Mouse (Mus musculus): ENCODE measurements around the gene Irf3. TPM values are rescaled to one million over a fixed set of nuclear protein-coding genes. Genes with fewer than 3 reads are reported as not detected.

The Irf3 gene
- 75.3 and 86.0 TPM in 2 replicates for polyA plus RNA-seq (2014; fragmentation: Nextera tagmentation; extraction: Ambion mirVana)

- under 1% methylated on average over 43 of the region's 43 CpGs for WGBS
- DNase-seq (ENCODE audit: low spot score) (peak; percentile 94), ATAC-seq (replicated peaks; ENCODE audit: low FRiP score) (peak; percentile 90)
- Histone ChIP-seq H3K4me3 (ENCODE audit: low read depth, low read length) (peak within 1 kb of the TSS; percentile 66), H3K36me3 (ENCODE audit: control insufficient read depth, insufficient read depth, low read length) (peaks cover 11% of the 10 kb centered on the region), H3K9ac (ENCODE audit: low read length) (peak within 1 kb of the TSS; percentile 61), H3K27ac (ENCODE audit: low read depth, low read length) (peak within 1 kb of the TSS; percentile 57; the same call in 1 of the 2 replicates), H3K4me2 (ENCODE audit: low read depth, low read length, severe bottlenecking) (peak within 1 kb of the TSS; percentile 67), H3K9me3 (ENCODE audit: control insufficient read depth, low read length) (no peaks in the 10 kb centered on the region), H3K4me1 (replicated peaks; ENCODE audit: control insufficient read depth, insufficient read depth, low read length) (peaks cover 9% of the 10 kb centered on the region), H3K27me3 (ENCODE audit: control insufficient read depth, insufficient read depth, low read length) (no peaks in the 10 kb centered on the region)
Measured at GRCm38 (mm10) chr7:44997231-44997939, at the start of gene Irf3. Irf3 (plus strand) TSS chr7:44997648.

GRCm38 (mm10) chr7:44949922-44950321 is 47.5 kb upstream of the Irf3 start:
- Histone ChIP-seq H3K9ac (ENCODE audit: low read length) (no peak overlapping the region), H3K4me2 (ENCODE audit: low read depth, low read length, severe bottlenecking) (no peak overlapping the region), H3K36me3 (ENCODE audit: control insufficient read depth, insufficient read depth, low read length) (no peaks in the 10 kb centered on the region), H3K4me1 (replicated peaks; ENCODE audit: control insufficient read depth, insufficient read depth, low read length) (peaks cover 10% of the 10 kb centered on the region), H3K27me3 (ENCODE audit: control insufficient read depth, insufficient read depth, low read length) (peaks cover 13% of the 10 kb centered on the region), H3K4me3 (ENCODE audit: low read depth, low read length) (no peak overlapping the region), H3K27ac (ENCODE audit: low read depth, low read length) (no peak overlapping the region), H3K9me3 (ENCODE audit: control insufficient read depth, low read length) (no peaks in the 10 kb centered on the region)
- ATAC-seq (replicated peaks; ENCODE audit: low FRiP score): no peak
- no peak for DNase-seq (ENCODE audit: low spot score)
- WGBS: 77% methylated on average over 6 of the region's 6 CpGs

GRCm38 (mm10) chr7:44951960-44952359 is 45.5 kb upstream of the Irf3 start:
- peaks cover 13% of the 10 kb centered on the region for H3K27me3 ChIP-seq (ENCODE audit: control insufficient read depth, insufficient read depth, low read length)
- peak overlapping the region; percentile 63; the same call in 1 of the 2 replicates for H3K9ac ChIP-seq (ENCODE audit: low read length)
- peak overlapping the region; percentile 41 for H3K4me3 ChIP-seq (ENCODE audit: low read depth, low read length)
- H3K4me2 ChIP-seq (ENCODE audit: low read depth, low read length, severe bottlenecking): peak overlapping the region; percentile 94
- peak; percentile 75 for DNase-seq (ENCODE audit: low spot score)
- ATAC-seq (replicated peaks; ENCODE audit: low FRiP score): peak; percentile 55
- no peaks in the 10 kb centered on the region for H3K36me3 ChIP-seq (ENCODE audit: control insufficient read depth, insufficient read depth, low read length)
- H3K4me1 ChIP-seq (replicated peaks; ENCODE audit: control insufficient read depth, insufficient read depth, low read length): peaks cover 10% of the 10 kb centered on the region
- H3K27ac ChIP-seq (ENCODE audit: low read depth, low read length): no peak overlapping the region
- under 1% methylated on average over 10 of the region's 10 CpGs for WGBS
- H3K9me3 ChIP-seq (ENCODE audit: control insufficient read depth, low read length): no peaks in the 10 kb centered on the region

GRCm38 (mm10) chr7:44952611-44953306 is 44.7 kb upstream of the Irf3 start:
- ATAC-seq (replicated peaks; ENCODE audit: low FRiP score) (peak; percentile 89), DNase-seq (ENCODE audit: low spot score) (peak; percentile 93)
- WGBS: 9% methylated on average over 24 of the region's 24 CpGs
- H3K27me3 ChIP-seq (ENCODE audit: control insufficient read depth, insufficient read depth, low read length): peaks cover 13% of the 10 kb centered on the region
- peak overlapping the region; percentile 41 for H3K4me3 ChIP-seq (ENCODE audit: low read depth, low read length)
- peak overlapping the region; percentile 63 for H3K9ac ChIP-seq (ENCODE audit: low read length)
- peak overlapping the region; percentile 18; the same call in 1 of the 2 replicates for H3K27ac ChIP-seq (ENCODE audit: low read depth, low read length)
- H3K4me2 ChIP-seq (ENCODE audit: low read depth, low read length, severe bottlenecking): peak overlapping the region; percentile 94
- H3K9me3 ChIP-seq (ENCODE audit: control insufficient read depth, low read length): no peaks in the 10 kb centered on the region
- H3K4me1 ChIP-seq (replicated peaks; ENCODE audit: control insufficient read depth, insufficient read depth, low read length): peaks cover 10% of the 10 kb centered on the region
- H3K36me3 ChIP-seq (ENCODE audit: control insufficient read depth, insufficient read depth, low read length): no peaks in the 10 kb centered on the region

- Histone ChIP-seq H3K9me3 (ENCODE audit: control insufficient read depth, low read length) (no peaks in the 10 kb centered on the region), H3K27ac (ENCODE audit: low read depth, low read length) (no peak overlapping the region), H3K27me3 (ENCODE audit: control insufficient read depth, insufficient read depth, low read length) (peaks cover 13% of the 10 kb centered on the region), H3K4me1 (replicated peaks; ENCODE audit: control insufficient read depth, insufficient read depth, low read length) (peaks cover 10% of the 10 kb centered on the region), H3K9ac (ENCODE audit: low read length) (no peak overlapping the region), H3K36me3 (ENCODE audit: control insufficient read depth, insufficient read depth, low read length) (no peaks in the 10 kb centered on the region), H3K4me3 (ENCODE audit: low read depth, low read length) (no peak overlapping the region), H3K4me2 (ENCODE audit: low read depth, low read length, severe bottlenecking) (no peak overlapping the region)
- ATAC-seq (replicated peaks; ENCODE audit: low FRiP score) (no peak), DNase-seq (ENCODE audit: low spot score) (no peak)
- 59% methylated on average over 14 of the region's 14 CpGs for WGBS
Measured at GRCm38 (mm10) chr7:44953561-44953960, 43.9 kb upstream of the Irf3 start.

- ATAC-seq (replicated peaks; ENCODE audit: low FRiP score): no peak
- Histone ChIP-seq H3K4me2 (ENCODE audit: low read depth, low read length, severe bottlenecking) (no peak overlapping the region), H3K4me1 (replicated peaks; ENCODE audit: control insufficient read depth, insufficient read depth, low read length) (peaks cover 10% of the 10 kb centered on the region), H3K4me3 (ENCODE audit: low read depth, low read length) (no peak overlapping the region), H3K27me3 (ENCODE audit: control insufficient read depth, insufficient read depth, low read length) (peaks cover 13% of the 10 kb centered on the region), H3K27ac (ENCODE audit: low read depth, low read length) (no peak overlapping the region), H3K36me3 (ENCODE audit: control insufficient read depth, insufficient read depth, low read length) (no peaks in the 10 kb centered on the region), H3K9me3 (ENCODE audit: control insufficient read depth, low read length) (no peaks in the 10 kb centered on the region), H3K9ac (ENCODE audit: low read length) (no peak overlapping the region)
- DNase-seq (ENCODE audit: low spot score): no peak
- 85% methylated on average over 12 of the region's 12 CpGs for WGBS
Measured at GRCm38 (mm10) chr7:44954091-44954885, 43.2 kb upstream of the Irf3 start.

GRCm38 (mm10) chr7:44955628-44956027 is 41.8 kb upstream of the Irf3 start:
- no peak for DNase-seq (ENCODE audit: low spot score)
- no peak overlapping the region for H3K27ac ChIP-seq (ENCODE audit: low read depth, low read length)

GRCm38 (mm10) chr7:44956266-44956665 is 41.2 kb upstream of the Irf3 start:
- Histone ChIP-seq H3K27ac (ENCODE audit: low read depth, low read length) (no peak overlapping the region), H3K9me3 (ENCODE audit: control insufficient read depth, low read length) (no peaks in the 10 kb centered on the region), H3K4me2 (ENCODE audit: low read depth, low read length, severe bottlenecking) (no peak overlapping the region), H3K9ac (ENCODE audit: low read length) (no peak overlapping the region), H3K4me1 (replicated peaks; ENCODE audit: control insufficient read depth, insufficient read depth, low read length) (peaks cover 10% of the 10 kb centered on the region), H3K4me3 (ENCODE audit: low read depth, low read length) (no peak overlapping the region), H3K36me3 (ENCODE audit: control insufficient read depth, insufficient read depth, low read length) (no peaks in the 10 kb centered on the region), H3K27me3 (ENCODE audit: control insufficient read depth, insufficient read depth, low read length) (peaks cover under 1% of the 10 kb centered on the region; the same call in 1 of the 2 replicates)
- no peak for ATAC-seq (replicated peaks; ENCODE audit: low FRiP score)
- DNase-seq (ENCODE audit: low spot score): no peak
- 56% methylated on average over 6 of the region's 6 CpGs for WGBS

More at GRCm38 (mm10) chr7:44955628-44956027, 41.8 kb upstream of the Irf3 start:
- no peak overlapping the region for H3K4me3 ChIP-seq (ENCODE audit: low read depth, low read length)
- peaks cover 10% of the 10 kb centered on the region for H3K4me1 ChIP-seq (replicated peaks; ENCODE audit: control insufficient read depth, insufficient read depth, low read length)
- H3K9me3 ChIP-seq (ENCODE audit: control insufficient read depth, low read length): no peaks in the 10 kb centered on the region
- H3K36me3 ChIP-seq (ENCODE audit: control insufficient read depth, insufficient read depth, low read length): no peaks in the 10 kb centered on the region
- H3K4me2 ChIP-seq (ENCODE audit: low read depth, low read length, severe bottlenecking): no peak overlapping the region
- no peak for ATAC-seq (replicated peaks; ENCODE audit: low FRiP score)
- no peak overlapping the region for H3K9ac ChIP-seq (ENCODE audit: low read length)
- peaks cover 6% of the 10 kb centered on the region for H3K27me3 ChIP-seq (ENCODE audit: control insufficient read depth, insufficient read depth, low read length)
- WGBS: 53% methylated on average over 5 of the region's 5 CpGs

Data from forebrain, embryonic 11.5 days (tissue).